Mouse (Mus musculus) urinary bladder, adult 18-20 months (tissue): ENCODE measurements around the gene Vstm2l.

Experiments
- DNase-seq, 2 experiments: peaks; one replicate each; pipeline ENCODE4 v3.0.0; 2022; ENCODE audit warnings: low spot score in 2 of 2, mixed read lengths in 2 of 2

Vstm2l gene

DNA sequence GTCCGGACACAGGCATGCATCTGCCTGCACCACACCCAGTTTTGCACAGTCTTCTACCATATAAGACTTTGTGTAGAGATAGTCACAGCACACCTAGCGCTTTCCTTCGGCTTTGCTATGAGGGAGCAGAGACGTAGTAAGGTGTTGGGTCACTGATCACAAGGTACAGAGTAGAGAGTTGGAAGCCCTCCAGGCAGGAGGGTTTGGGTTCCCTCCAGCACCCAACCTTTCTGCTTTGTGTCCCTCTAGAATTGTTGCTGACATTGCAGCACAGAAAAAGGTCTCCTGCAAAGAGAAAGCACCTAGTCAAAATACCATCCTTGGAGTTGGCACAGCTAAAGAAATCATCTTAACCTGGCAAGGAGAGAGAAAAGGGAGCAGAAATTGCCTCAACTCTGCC, 78.0 kb downstream of the Vstm2l start:
- no peak for DNase-seq
